Mouse (Mus musculus) neutrophil, adult 59 days (primary cell): ENCODE results near the gene Efemp2. TPM values are rescaled to one million over a fixed set of nuclear protein-coding genes. Genes with fewer than 3 reads are reported as not detected.

Experiments used
- total RNA-seq, 2 experiments: library from RNA; stranded (reverse); gene quantifications; 1 replicate in 1 of 2; 2 replicates in 1 of 2; pipeline ENCODE4 v1.2.4; 2023

Gene Efemp2
- 1 to 10 TPM in 1 of 2 experiments, under 1 TPM in 1; 0.20 to 1.2 TPM for total RNA-seq

GRCm38 (mm10) chr19:5473720-5474119, at the start of gene Efemp2:
Gene Efemp2, plus strand, starts transcription at chr19:5473954.

GRCm38 (mm10) chr19:5424782-5425741, 48.7 kb upstream of the Efemp2 start, which contains the start of the genes Drap1 and AI837181:
Gene Drap1, minus strand, starts transcription at chr19:5424979.
Gene AI837181, plus strand, starts transcription at chr19:5425144.

GRCm38 (mm10) chr19:5447515-5448353, 26.0 kb upstream of the Efemp2 start, which contains the start of gene Fosl1:
Gene Fosl1, plus strand, starts transcription at chr19:5447547.

GRCm38 (mm10) chr19:5457746-5458442, 15.9 kb upstream of the Efemp2 start, which contains the start of gene Ccdc85b:
Gene Ccdc85b, minus strand, starts transcription at chr19:5457894.

GRCm38 (mm10) chr19:5460465-5460911, 13.3 kb upstream of the Efemp2 start, which contains the start of gene Fibp:
Gene Fibp, plus strand, starts transcription at chr19:5460615.

GRCm38 (mm10) chr19:5468374-5468773, 5.4 kb upstream of the Efemp2 start, which contains the start of gene Ctsw:
Gene Ctsw, minus strand, starts transcription at chr19:5468507.

GRCm38 (mm10) chr19:5487768-5488550, 14.2 kb downstream of the Efemp2 start, which contains the start of gene Mus81:
Gene Mus81, minus strand, starts transcription at chr19:5488402.

GRCm38 (mm10) chr19:5490313-5490897, 16.7 kb downstream of the Efemp2 start, which contains the start of gene Cfl1:
Gene Cfl1, plus strand, starts transcription at chr19:5490455.

GRCm38 (mm10) chr19:5503687-5504086, 29.9 kb downstream of the Efemp2 start, which contains the start of gene 1700020D05Rik:
Gene 1700020D05Rik, minus strand, starts transcription at chr19:5503787.

GRCm38 (mm10) chr19:5510031-5511026, 36.6 kb downstream of the Efemp2 start, which contains the start of gene Snx32:
Gene Snx32, minus strand, starts transcription at chr19:5510538.

Other genes with a start within 250 kb of the Efemp2 start
- gene Pacs1, start 200.8 kb upstream of the Efemp2 start, total RNA-seq, result 100 to 1,000 TPM; 105 to 106 TPM
- gene Sf3b2, start 178.5 kb upstream of the Efemp2 start, total RNA-seq, result 100 to 1,000 TPM; 199 to 214 TPM
- not detected for gene Gal3st3, start 175.6 kb upstream of the Efemp2 start, total RNA-seq
- not detected for gene Catsper1, start 138.2 kb upstream of the Efemp2 start, total RNA-seq
- gene Cst6, start 124.4 kb upstream of the Efemp2 start, total RNA-seq, result not detected
- gene Eif1ad, start 107.2 kb upstream of the Efemp2 start, total RNA-seq, result 10 to 100 TPM; 21.3 to 25.1 TPM
- 10 to 100 TPM; 65.2 to 82.5 TPM for gene Banf1, start 106.8 kb upstream of the Efemp2 start, total RNA-seq
- 10 to 100 TPM; 96.2 to 98.5 TPM for gene Sart1, start 85.3 kb upstream of the Efemp2 start, total RNA-seq
- under 1 TPM in 1 of 2 experiments, not detected in 1; 0.20 TPM for gene Tsga10ip, start 71.4 kb upstream of the Efemp2 start, total RNA-seq
- gene Drap1, start 49.0 kb upstream of the Efemp2 start, total RNA-seq, result 100 to 1,000 TPM; 122 to 124 TPM
- 10 to 100 TPM; 38.8 to 44.7 TPM for gene AI837181, start 48.8 kb upstream of the Efemp2 start, total RNA-seq
- gene Fosl1, start 26.4 kb upstream of the Efemp2 start, total RNA-seq, result 10 to 100 TPM; 47.9 to 66.9 TPM
- 1 to 10 TPM; 1.3 to 2.1 TPM for gene Ccdc85b, start 16.1 kb upstream of the Efemp2 start, total RNA-seq
- 10 to 100 TPM; 51.1 to 59.5 TPM for gene Fibp, start 13.3 kb upstream of the Efemp2 start, total RNA-seq
- under 1 TPM; 0.69 to 0.79 TPM for gene Ctsw, start 5.4 kb upstream of the Efemp2 start, total RNA-seq
- gene Mus81, start 14.4 kb downstream of the Efemp2 start, total RNA-seq, result 10 to 100 TPM; 19.9 to 20.9 TPM
- 1,000 to 10,000 TPM; 1,662 to 1,728 TPM for gene Cfl1, start 16.5 kb downstream of the Efemp2 start, total RNA-seq
- gene 1700020D05Rik, start 29.8 kb downstream of the Efemp2 start, total RNA-seq, result 1 to 10 TPM in 1 of 2 experiments, under 1 TPM in 1; 0.88 to 1.6 TPM
- gene Snx32, start 36.6 kb downstream of the Efemp2 start, total RNA-seq, result 1 to 10 TPM; 3.6 to 4.3 TPM
- under 1 TPM in 1 of 2 experiments, not detected in 1; 0.13 TPM for gene Ovol1, start 86.7 kb downstream of the Efemp2 start, total RNA-seq
- gene Ap5b1, start 94.1 kb downstream of the Efemp2 start, total RNA-seq, result 10 to 100 TPM; 69.1 to 69.3 TPM
- gene Rnaseh2c, start 127.9 kb downstream of the Efemp2 start, total RNA-seq, result 100 to 1,000 TPM; 158 to 174 TPM
- gene Kat5, start 136.3 kb downstream of the Efemp2 start, total RNA-seq, result 10 to 100 TPM; 81.3 to 83.8 TPM
- gene Rela, start 163.5 kb downstream of the Efemp2 start, total RNA-seq, result 10 to 100 TPM; 73.0 to 88.9 TPM
- gene Sipa1, start 189.8 kb downstream of the Efemp2 start, total RNA-seq, result 100 to 1,000 TPM; 212 to 218 TPM
- 10 to 100 TPM; 86.5 to 87.3 TPM for gene Map3k11, start 214.8 kb downstream of the Efemp2 start, total RNA-seq
- gene Pcnx3, start 215.0 kb downstream of the Efemp2 start, total RNA-seq, result 10 to 100 TPM; 68.8 to 83.2 TPM
- not detected for gene Kcnk7, start 230.4 kb downstream of the Efemp2 start, total RNA-seq